Comparison of ENCODE assay signal across 24 mouse cellular contexts in genomic region chrX:109126847-109127246, GRCm38 (mm10). TPM values are rescaled to one million over a fixed set of nuclear protein-coding genes. Genes with fewer than 3 reads are reported as not detected.
A peak's percentile ranks its signal among the peaks of the same experiment; 100 is the strongest.
DNase-seq lines count a peak whose midpoint lies in the region; ATAC-seq lines count a peak whose summit lies in the region.
"Had no signal": no experiment of that assay in that cellular context is flagged by ENCODE, and none has a peak within 500 bp of the region (broad histone marks: within the 10 kb centered on the region; RNA-seq: fewer than 3 reads in every experiment).

No protein-coding gene starts in this region.

- H3K9ac ChIP-seq in liver, embryonic 12.5 days, result no peak overlapping the region
- no peak overlapping the region for H3K9ac ChIP-seq in liver, embryonic 16.5 days (ENCODE audit: low read depth, low read length)
- H3K9ac ChIP-seq: embryonic facial prominence, embryonic 12.5 days; embryonic facial prominence, embryonic 15.5 days; forebrain, embryonic 12.5 days; forebrain, embryonic 15.5 days; hindbrain, embryonic 12.5 days; hindbrain, embryonic 15.5 days had no signal

- peaks cover 10% of the 10 kb centered on the region; the same call in 1 of the 2 replicates for H3K4me1 ChIP-seq in liver, embryonic 12.5 days
- no peaks in the 10 kb centered on the region for H3K4me1 ChIP-seq in liver, embryonic 16.5 days (ENCODE audit: control insufficient read depth, low read depth, low read length)
- H3K4me1 ChIP-seq: embryonic facial prominence, embryonic 15.5 days; forebrain, embryonic 12.5 days; forebrain, embryonic 15.5 days; hindbrain, embryonic 12.5 days; hindbrain, embryonic 15.5 days had no signal

- H3K9me3 ChIP-seq in liver, embryonic 12.5 days (replicated peaks), result no peaks in the 10 kb centered on the region
- H3K9me3 ChIP-seq in liver, embryonic 16.5 days (replicated peaks; ENCODE audit: control insufficient read depth, low read length), result no peaks in the 10 kb centered on the region
- H3K9me3 ChIP-seq: embryonic facial prominence, embryonic 12.5 days; embryonic facial prominence, embryonic 15.5 days; forebrain, embryonic 12.5 days; forebrain, embryonic 15.5 days; G1E; hindbrain, embryonic 12.5 days; hindbrain, embryonic 15.5 days had no signal

- H3K36me3 ChIP-seq in liver, embryonic 12.5 days, result no peaks in the 10 kb centered on the region
- H3K36me3 ChIP-seq in liver, embryonic 16.5 days (ENCODE audit: control insufficient read depth, insufficient read depth), result no peaks in the 10 kb centered on the region
- H3K36me3 ChIP-seq: embryonic facial prominence, embryonic 12.5 days; embryonic facial prominence, embryonic 15.5 days; forebrain, embryonic 12.5 days; forebrain, embryonic 15.5 days; hindbrain, embryonic 12.5 days; hindbrain, embryonic 15.5 days had no signal

- H3K4me2 ChIP-seq in liver, embryonic 12.5 days, result no peak overlapping the region
- no peak overlapping the region for H3K4me2 ChIP-seq in liver, embryonic 16.5 days (ENCODE audit: low read depth, low read length)
- H3K4me2 ChIP-seq: embryonic facial prominence, embryonic 12.5 days; embryonic facial prominence, embryonic 15.5 days; forebrain, embryonic 12.5 days; forebrain, embryonic 15.5 days; heart, embryonic 11.5 days; hindbrain, embryonic 12.5 days; hindbrain, embryonic 15.5 days had no signal

- no peak overlapping the region for H3K27ac ChIP-seq in liver, embryonic 12.5 days
- no peak overlapping the region for H3K27ac ChIP-seq in liver, embryonic 16.5 days (ENCODE audit: low read length)
- H3K27ac ChIP-seq: embryonic facial prominence, embryonic 12.5 days; embryonic facial prominence, embryonic 15.5 days; forebrain, embryonic 12.5 days; forebrain, embryonic 15.5 days; hindbrain, embryonic 12.5 days; hindbrain, embryonic 15.5 days had no signal

- H3K4me3 ChIP-seq in liver, embryonic 12.5 days, result no peak overlapping the region
- no peak overlapping the region for H3K4me3 ChIP-seq in liver, embryonic 16.5 days (ENCODE audit: low read depth, low read length)
- H3K4me3 ChIP-seq: embryonic facial prominence, embryonic 12.5 days; embryonic facial prominence, embryonic 15.5 days; forebrain, embryonic 12.5 days; forebrain, embryonic 15.5 days; hindbrain, embryonic 12.5 days; hindbrain, embryonic 15.5 days had no signal

- DNase-seq in liver, result no peak
- no peak for DNase-seq in thymus, postnatal 14 days
- DNase-seq in thymus, postnatal 4 days, result no peak
- no peak for DNase-seq in right cerebral cortex, postnatal 10 days (ENCODE audit: low spot score in 2 of 2)
- DNase-seq: adrenal gland, adult 2 months; adrenal gland, postnatal 25 days; B cell, adult 2 months; cerebellum, adult 18-20 months; cerebellum, adult 9-10 months; cerebellum, postnatal 14 days; gastrocnemius, postnatal 10 days; gastrocnemius, postnatal 36 days had no signal

- H3K27me3 ChIP-seq in liver, embryonic 12.5 days (replicated peaks), result no peaks in the 10 kb centered on the region
- H3K27me3 ChIP-seq in liver, embryonic 16.5 days (ENCODE audit: control insufficient read depth, insufficient read depth, low read depth, low read length), result no peaks in the 10 kb centered on the region
- H3K27me3 ChIP-seq: CH12.LX; embryonic facial prominence, embryonic 12.5 days; embryonic facial prominence, embryonic 15.5 days; forebrain, embryonic 12.5 days; forebrain, embryonic 15.5 days; hindbrain, embryonic 12.5 days; hindbrain, embryonic 15.5 days had no signal

- ATAC-seq in liver, embryonic 12.5 days, result peak; percentile 68
- peak; percentile 65; the same call in 1 of the 2 replicates for ATAC-seq in erythroid progenitor cell, adult 5-6 weeks (replicated peaks; ENCODE audit: low FRiP score, poor library complexity, severe bottlenecking)
- peak; percentile 64; the same call in 1 of the 2 replicates for ATAC-seq in liver, embryonic 16.5 days (ENCODE audit: low read depth)
- ATAC-seq: forebrain, embryonic 15.5 days had no signal

- 58% methylated on average over 1 of the region's 1 CpGs for WGBS in liver, embryonic 12.5 days (ENCODE audit: insufficient replicate concordance)
- WGBS in liver, embryonic 16.5 days (ENCODE audit: insufficient replicate concordance), result 59% methylated on average over 1 of the region's 1 CpGs

RNA-seq across cellular contexts. Expression of gene Sh3bgrl, which starts 31.7 kb away (rescaled TPM):
- 59.7 and 60.5 TPM in 2 replicates for polyA plus RNA-seq in liver, embryonic 12.5 days (2016; fragmentation: Nextera tagmentation; extraction: Ambion mirVana)
- total RNA-seq in erythroid progenitor cell, adult 5-6 weeks (2015; ENCODE audit: low replicate concordance), result 66.7 and 71.0 TPM in 2 replicates
- total RNA-seq in erythroid progenitor cell, adult 5-6 weeks (2017; ENCODE audit: low replicate concordance), result 35.3 and 38.5 TPM in 2 replicates
- polyA plus RNA-seq in liver, embryonic 16.5 days (2015; fragmentation: Nextera tagmentation; extraction: Ambion mirVana), result 55.0 and 55.1 TPM in 2 replicates
